Mouse (Mus musculus): ENCODE measurements at regions not wholly inside any gene's neighbourhood (a gene's known extent, or its start where the extent isn't known, plus 50 kb on each side); places are given as distances from the start of the nearest gene placed in this dataset.

- TF ChIP-seq CTCF (IDR thresholded peaks at IDR 0.05; ENCODE audit: low read depth), result no peak
- TF ChIP-seq EP300 (optimal IDR thresholded peaks at IDR 0.05), result no peak
Observed at GRCm38 (mm10) chr15:50172276-50172772, 3712.4 kb upstream of the Gm7489 start.

Measured in stomach, postnatal 0 days (tissue).